Mouse (Mus musculus) cerebellum, adult 2 months (tissue): ENCODE measurements around the gene Gm42417.

ENCODE experiments used
- CTCF ChIP-seq: fragments of 200-500 bp; IDR thresholded peaks from 2 replicates; pipeline ENCODE4 v1.5.1; 2011; ENCODE audit warnings: low read depth, mild to moderate bottlenecking, control low read depth, low read length, moderate library complexity, borderline replicate concordance; ENCODE audit not compliant: insufficient read depth
- POLR2A ChIP-seq: fragments of 200-500 bp; IDR thresholded peaks from 2 replicates; pipeline ENCODE4 v1.6.1; 2011; ENCODE audit warnings: low read length, control low read depth, borderline replicate concordance; ENCODE audit not compliant: insufficient read depth

DNA sequence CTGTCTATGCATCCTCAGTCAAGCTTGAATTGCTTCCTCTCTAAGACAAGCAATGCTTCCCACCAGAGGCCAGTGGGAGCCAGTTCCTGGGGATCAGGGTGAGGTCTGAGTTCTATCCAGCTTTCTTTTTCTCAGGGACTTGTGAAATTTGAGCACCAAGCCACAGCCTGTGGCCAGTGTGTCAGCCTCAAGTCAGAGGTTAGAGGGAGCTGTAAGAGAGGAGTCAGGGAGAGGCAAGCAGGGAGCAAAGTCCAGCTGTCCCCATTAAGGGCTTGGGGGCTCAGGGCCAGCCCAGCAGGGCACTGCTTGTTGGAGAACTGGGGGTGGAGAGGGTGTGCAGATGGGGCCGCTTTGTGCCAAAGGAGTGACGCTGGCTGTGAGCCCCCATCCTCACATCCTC is 24.0 kb upstream of the Gm42417 start:
- TF ChIP-seq CTCF, result no peak
- TF ChIP-seq POLR2A, result no peak
